Comparison of ENCODE assay signal across 20 mouse cellular contexts in the genomic region with DNA sequence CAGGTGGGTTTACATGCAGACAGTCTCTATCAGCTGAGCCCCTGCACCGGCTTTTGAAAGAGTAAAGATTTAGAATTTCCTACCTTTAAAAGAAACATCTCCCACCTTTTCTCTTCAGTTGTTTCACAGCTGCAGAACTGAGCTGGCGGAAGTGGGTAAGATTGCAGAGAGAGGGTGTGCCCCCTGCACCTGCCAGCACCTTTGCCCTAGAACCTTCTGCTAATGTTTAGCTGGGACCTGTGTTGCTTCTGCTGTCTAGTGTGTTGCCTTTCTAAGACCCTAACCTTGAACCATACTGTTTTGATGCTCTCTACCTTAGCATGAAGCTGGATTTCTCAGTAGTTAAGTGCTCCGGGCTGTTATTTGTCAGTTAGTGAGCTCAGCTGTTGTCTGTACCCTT. TPM values are rescaled to one million over a fixed set of nuclear protein-coding genes. Genes with fewer than 3 reads are reported as not detected.
DNase-seq lines count a peak whose midpoint lies in the region; ATAC-seq and TF ChIP-seq lines count a peak whose summit lies in the region.
"Had no signal": no experiment of that assay in that cellular context is flagged by ENCODE, and none has a peak within 500 bp of the region (broad histone marks: within the 10 kb centered on the region; RNA-seq: fewer than 3 reads in every experiment).

No protein-coding gene starts in this region.

- no peaks in the 10 kb centered on the region for H3K9me3 ChIP-seq in heart, postnatal 0 days (replicated peaks; ENCODE audit: control insufficient read depth, low read length)
- no peaks in the 10 kb centered on the region for H3K9me3 ChIP-seq in heart, embryonic 11.5 days (replicated peaks; ENCODE audit: control insufficient read depth, low read length)
- no peaks in the 10 kb centered on the region for H3K9me3 ChIP-seq in liver, postnatal 0 days (ENCODE audit: low read length)
- H3K9me3 ChIP-seq: embryonic facial prominence, embryonic 15.5 days; heart, embryonic 15.5 days; limb, embryonic 12.5 days; liver, embryonic 15.5 days; midbrain, embryonic 12.5 days; neural tube, embryonic 12.5 days had no signal

- no peak overlapping the region for H3K4me2 ChIP-seq in heart, postnatal 0 days (ENCODE audit: low read depth, low read length)
- no peak overlapping the region for H3K4me2 ChIP-seq in heart, embryonic 11.5 days
- H3K4me2 ChIP-seq in liver, postnatal 0 days (ENCODE audit: low read depth, low read length) = peak overlapping the region; percentile 35; the same call in 1 of the 2 replicates
- H3K4me2 ChIP-seq: embryonic facial prominence, embryonic 15.5 days; heart, embryonic 15.5 days; limb, embryonic 12.5 days; liver, embryonic 15.5 days; midbrain, embryonic 12.5 days; neural tube, embryonic 12.5 days had no signal

- no peak for TF ChIP-seq EP300 in heart, postnatal 0 days (IDR thresholded peaks at IDR 0.05; ENCODE audit: low read depth)
- TF ChIP-seq EP300 in liver, postnatal 0 days (IDR thresholded peaks at IDR 0.05; ENCODE audit: low read depth) = no peak

- no peak for DNase-seq in heart, postnatal 0 days (ENCODE audit: low spot score)
- DNase-seq in liver, postnatal 0 days = peak; percentile 40
- no peak for DNase-seq in liver
- DNase-seq in thymus, adult 2 months = peak; percentile 16
- no peak for DNase-seq in right cerebral cortex, adult 18-20 months
- no peak for DNase-seq in cerebellum, adult 18-20 months
- DNase-seq in layer of hippocampus, adult 18-20 months (ENCODE audit: low spot score in 2 of 2) = no peak
- DNase-seq: adrenal gland, postnatal 10 days; B cell, adult 2 months; cerebellum, postnatal 25 days; embryo, embryonic 11 days; forebrain, postnatal 0 days had no signal

- no peaks in the 10 kb centered on the region for H3K27me3 ChIP-seq in heart, postnatal 0 days (ENCODE audit: control insufficient read depth, insufficient read depth, low read length)
- no peaks in the 10 kb centered on the region for H3K27me3 ChIP-seq in heart, embryonic 11.5 days (ENCODE audit: control insufficient read depth, insufficient read depth, low read length)
- no peaks in the 10 kb centered on the region for H3K27me3 ChIP-seq in liver, postnatal 0 days (ENCODE audit: insufficient read depth, low read length)
- no peaks in the 10 kb centered on the region for H3K27me3 ChIP-seq in thymus, adult 2 months (ENCODE audit: control insufficient read depth, insufficient read depth, low read length)
- H3K27me3 ChIP-seq: embryonic facial prominence, embryonic 15.5 days; heart, embryonic 15.5 days; limb, embryonic 12.5 days; liver, embryonic 15.5 days; midbrain, embryonic 12.5 days; neural tube, embryonic 12.5 days had no signal

- no peak for TF ChIP-seq CTCF in heart, postnatal 0 days (IDR thresholded peaks at IDR 0.05; ENCODE audit: low read depth)
- TF ChIP-seq CTCF in liver, postnatal 0 days (IDR thresholded peaks at IDR 0.05; ENCODE audit: low read depth) = no peak
- TF ChIP-seq CTCF in thymus, adult 2 months (IDR thresholded peaks at IDR 0.05; ENCODE audit: borderline replicate concordance, control insufficient read depth, extremely low read depth, insufficient read depth, low read length, poor library complexity) = no peak

- H3K4me3 ChIP-seq in heart, postnatal 0 days (ENCODE audit: low read depth, low read length) = no peak overlapping the region
- H3K4me3 ChIP-seq in heart, embryonic 11.5 days (ENCODE audit: low read depth, low read length) = no peak overlapping the region
- H3K4me3 ChIP-seq in liver, postnatal 0 days (ENCODE audit: low read depth, low read length) = no peak overlapping the region
- H3K4me3 ChIP-seq in thymus, adult 2 months (ENCODE audit: control insufficient read depth, insufficient read depth, low read length) = no peak overlapping the region
- H3K4me3 ChIP-seq: embryonic facial prominence, embryonic 15.5 days; heart, embryonic 15.5 days; limb, embryonic 12.5 days; liver, embryonic 15.5 days; midbrain, embryonic 12.5 days; neural tube, embryonic 12.5 days had no signal

- 93% methylated on average over 3 of the region's 3 CpGs for WGBS in heart, postnatal 0 days
- 85% methylated on average over 3 of the region's 3 CpGs for WGBS in heart, embryonic 11.5 days (ENCODE audit: insufficient replicate concordance)
- WGBS in liver, postnatal 0 days (ENCODE audit: insufficient replicate concordance) = 79% methylated on average over 3 of the region's 3 CpGs
- 62% methylated on average over 3 of the region's 3 CpGs for WGBS in thymus, adult 2 months

- TF ChIP-seq POLR2A in thymus, adult 2 months (IDR thresholded peaks at IDR 0.05; ENCODE audit: control insufficient read depth, extremely low read depth, insufficient read depth, low read length, poor library complexity) = no peak

- 0 out of 2 replicates have a peak overlapping the region, but pooled peaks have one; percentile 19 for H3K27ac ChIP-seq in heart, postnatal 0 days (ENCODE audit: low read depth)
- no peak overlapping the region for H3K27ac ChIP-seq in heart, embryonic 11.5 days (ENCODE audit: low read depth, low read length)
- peak overlapping the region; percentile 69 for H3K27ac ChIP-seq in liver, postnatal 0 days (ENCODE audit: low read depth)
- peak overlapping the region; percentile 59; the same call in 1 of the 2 replicates for H3K27ac ChIP-seq in thymus, adult 2 months (ENCODE audit: control insufficient read depth, insufficient read depth, low read length)
- H3K27ac ChIP-seq: embryonic facial prominence, embryonic 15.5 days; heart, embryonic 15.5 days; limb, embryonic 12.5 days; liver, embryonic 15.5 days; midbrain, embryonic 12.5 days; neural tube, embryonic 12.5 days had no signal

- H3K4me1 ChIP-seq in heart, postnatal 0 days (ENCODE audit: control insufficient read depth, insufficient read depth) = peaks cover 15% of the 10 kb centered on the region
- H3K4me1 ChIP-seq in heart, embryonic 11.5 days (ENCODE audit: control insufficient read depth, insufficient read depth, low read length) = no peaks in the 10 kb centered on the region
- H3K4me1 ChIP-seq in liver, postnatal 0 days (ENCODE audit: insufficient read depth) = peaks cover 3% of the 10 kb centered on the region; the same call in 1 of the 2 replicates
- peaks cover 6% of the 10 kb centered on the region for H3K4me1 ChIP-seq in thymus, adult 2 months (replicated peaks; ENCODE audit: control insufficient read depth, insufficient read depth, low read length)
- H3K4me1 ChIP-seq: embryonic facial prominence, embryonic 15.5 days; limb, embryonic 12.5 days; midbrain, embryonic 12.5 days; neural tube, embryonic 12.5 days had no signal

- ATAC-seq in heart, postnatal 0 days (ENCODE audit: insufficient read depth, low read depth) = no peak
- no peak for ATAC-seq in heart, embryonic 11.5 days (replicated peaks; ENCODE audit: insufficient number of reproducible peaks, low FRiP score, low TSS enrichment)
- ATAC-seq in liver, postnatal 0 days = peak; percentile 89
- ATAC-seq: forebrain, postnatal 0 days; lung, postnatal 0 days had no signal

- H3K9ac ChIP-seq in heart, postnatal 0 days (replicated peaks; ENCODE audit: low read depth, low read length) = no peak overlapping the region
- no peak overlapping the region for H3K9ac ChIP-seq in heart, embryonic 11.5 days (ENCODE audit: low read depth, low read length)
- H3K9ac ChIP-seq in liver, postnatal 0 days (replicated peaks) = no peak overlapping the region
- H3K9ac ChIP-seq: embryonic facial prominence, embryonic 15.5 days; forebrain, postnatal 0 days; heart, embryonic 15.5 days; limb, embryonic 12.5 days; liver, embryonic 15.5 days; midbrain, embryonic 12.5 days; neural tube, embryonic 12.5 days had no signal

- H3K36me3 ChIP-seq in heart, postnatal 0 days (replicated peaks; ENCODE audit: control insufficient read depth, insufficient read depth, low read length) = no peaks in the 10 kb centered on the region; the same call in 1 of the 2 replicates
- H3K36me3 ChIP-seq in heart, embryonic 11.5 days (ENCODE audit: control insufficient read depth, insufficient read depth, low read length) = peaks cover 5% of the 10 kb centered on the region
- H3K36me3 ChIP-seq in liver, postnatal 0 days (replicated peaks; ENCODE audit: insufficient read depth, low read length) = no peaks in the 10 kb centered on the region
- no peaks in the 10 kb centered on the region for H3K36me3 ChIP-seq in thymus, adult 2 months (ENCODE audit: control insufficient read depth, insufficient read depth, low read length)
- H3K36me3 ChIP-seq: embryonic facial prominence, embryonic 15.5 days; heart, embryonic 15.5 days; liver, embryonic 15.5 days; neural tube, embryonic 12.5 days had no signal

RNA-seq across cellular contexts. Expression of a gene that starts 38.0 kb away (rescaled TPM):
- 28.6 and 30.1 TPM in 2 replicates for total RNA-seq in heart, postnatal 0 days (2014; rRNA removed; ENCODE audit: low replicate concordance)
- polyA plus RNA-seq in heart, postnatal 0 days (2015; fragmentation: Nextera tagmentation; extraction: Ambion mirVana) = 31.5 and 34.3 TPM in 2 replicates
- 53.3 and 62.4 TPM in 2 replicates for polyA plus RNA-seq in heart, embryonic 11.5 days (2014; fragmentation: Nextera tagmentation; extraction: Ambion mirVana)
- polyA plus RNA-seq in liver, postnatal 0 days (2015; fragmentation: Nextera tagmentation; extraction: Ambion mirVana) = 8.2 and 8.3 TPM in 2 replicates
- polyA plus RNA-seq in thymus, adult 2 months (2012; rRNA removed) = 62.2 and 62.3 TPM in 2 replicates
- 10 to 100 TPM; 72.2 to 78.2 TPM for total RNA-seq in layer of hippocampus, adult 18-20 months (2021)

RNA-seq across cellular contexts. Expression of a gene that starts 38.6 kb away (rescaled TPM):
- total RNA-seq in heart, postnatal 0 days (2014; rRNA removed; ENCODE audit: low replicate concordance) = 19.7 and 28.7 TPM in 2 replicates
- polyA plus RNA-seq in heart, postnatal 0 days (2015; fragmentation: Nextera tagmentation; extraction: Ambion mirVana) = 7.3 and 8.1 TPM in 2 replicates
- polyA plus RNA-seq in heart, embryonic 11.5 days (2014; fragmentation: Nextera tagmentation; extraction: Ambion mirVana) = 14.4 and 16.1 TPM in 2 replicates
- 2.3 and 2.6 TPM in 2 replicates for polyA plus RNA-seq in liver, postnatal 0 days (2015; fragmentation: Nextera tagmentation; extraction: Ambion mirVana)
- 8.6 and 8.7 TPM in 2 replicates for polyA plus RNA-seq in thymus, adult 2 months (2012; rRNA removed)
- total RNA-seq in layer of hippocampus, adult 18-20 months (2021) = 10 to 100 TPM; 50.0 to 53.3 TPM

Comparison
In these comparisons a context has a peak if more than half of its experiments do, and no peak if none do; other contexts are left out.
1. DNase-seq: peak in liver, postnatal 0 days (single experiment) and thymus, adult 2 months (single experiment); none in heart, postnatal 0 days (single experiment), liver (single experiment), right cerebral cortex, adult 18-20 months (single experiment), cerebellum, adult 18-20 months (0 of 2) and layer of hippocampus, adult 18-20 months (0 of 2).